Mouse (Mus musculus): ENCODE results near the gene Cdc20b. TPM values are rescaled to one million over a fixed set of nuclear protein-coding genes. Genes with fewer than 3 reads are reported as not detected.

Cdc20b gene
- polyA plus RNA-seq, 1 experiment = not detected

DNA sequence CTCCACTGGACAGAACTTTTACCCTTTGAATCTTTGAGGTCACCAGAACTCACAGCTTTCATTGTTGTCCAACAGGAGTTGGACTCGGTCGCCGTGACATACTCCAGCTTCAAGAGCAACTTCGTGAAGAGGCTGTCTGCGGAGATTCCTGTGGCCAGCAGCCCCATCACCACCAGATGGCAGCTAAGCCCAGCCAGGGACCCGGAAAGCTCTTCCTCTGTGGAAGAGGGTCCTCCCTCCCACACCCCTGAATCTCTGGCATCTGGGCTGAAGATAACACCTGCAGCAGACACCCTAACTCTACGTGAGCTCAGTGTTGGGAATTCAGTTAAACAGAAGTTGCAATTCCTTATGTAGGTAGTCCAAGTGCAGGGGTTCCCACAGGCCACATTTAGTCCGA, 20.9 kb downstream of the Cdc20b start:
- no peak for TF ChIP-seq GATA1 (IDR thresholded peaks at IDR 0.05; ENCODE audit: low read length)

DNA sequence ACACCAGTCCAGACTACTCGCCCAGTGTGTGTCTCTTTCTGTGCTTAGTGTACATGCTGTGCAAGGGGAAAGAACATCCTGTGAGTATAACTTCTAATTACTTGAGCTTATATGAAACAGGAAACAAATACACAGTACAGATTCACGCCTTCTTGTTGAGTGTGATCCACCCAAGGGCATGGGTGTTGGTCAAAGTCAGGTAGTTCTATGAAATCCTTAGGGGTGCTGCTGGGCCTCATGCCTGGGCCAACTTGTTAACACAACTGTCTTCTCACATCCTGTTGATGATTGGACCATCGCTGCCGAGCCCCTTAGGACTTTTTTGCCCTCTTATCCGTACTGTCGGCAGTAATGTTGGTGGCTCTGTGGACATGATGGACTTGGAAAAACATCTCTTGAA, 26.8 kb downstream of the Cdc20b start:
- no peak for TF ChIP-seq GATA1 (IDR thresholded peaks at IDR 0.05; ENCODE audit: low read length)

DNA sequence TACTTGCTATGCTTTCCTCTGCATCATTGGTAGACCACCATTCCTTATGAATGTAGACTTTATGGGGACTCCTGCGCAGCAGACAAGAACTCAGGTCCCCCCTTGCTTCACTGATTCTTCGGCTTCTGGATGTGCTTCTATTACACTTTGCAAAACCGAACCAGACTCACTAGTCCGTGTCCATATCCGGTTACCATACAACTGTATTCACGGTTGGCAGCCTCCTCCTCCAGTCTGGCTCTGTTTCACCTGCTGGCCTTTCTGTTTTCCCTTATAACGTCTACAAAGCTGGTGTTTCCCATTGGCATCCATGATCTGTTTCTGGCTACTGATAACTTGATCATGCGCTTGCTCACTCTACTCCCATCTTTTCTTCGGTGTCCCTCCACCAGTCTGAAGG, 29.6 kb downstream of the Cdc20b start:
- TF ChIP-seq GATA1 (IDR thresholded peaks at IDR 0.05; ENCODE audit: low read length) = no peak

DNA sequence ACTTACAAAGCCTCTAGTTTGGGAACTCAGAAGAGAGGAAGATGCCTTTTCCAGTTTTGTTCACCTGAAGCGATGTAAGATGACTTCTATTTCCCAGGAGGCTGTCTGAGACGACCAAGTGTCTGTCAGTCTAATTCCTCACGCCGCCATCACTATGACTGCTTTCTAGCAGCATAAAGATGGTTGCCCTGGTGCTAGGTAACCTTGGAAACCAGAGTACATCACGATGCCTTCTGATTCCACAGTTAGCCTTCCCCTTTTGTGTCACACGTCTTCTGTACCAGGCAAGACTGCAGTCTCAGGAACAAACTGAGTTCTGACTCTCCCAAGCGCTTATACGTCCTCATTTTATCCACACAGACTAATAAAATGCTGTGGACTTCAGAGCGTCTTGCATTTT, 44.1 kb downstream of the Cdc20b start:
- TF ChIP-seq GATA1 (IDR thresholded peaks at IDR 0.05; ENCODE audit: low read length) = no peak

DNA sequence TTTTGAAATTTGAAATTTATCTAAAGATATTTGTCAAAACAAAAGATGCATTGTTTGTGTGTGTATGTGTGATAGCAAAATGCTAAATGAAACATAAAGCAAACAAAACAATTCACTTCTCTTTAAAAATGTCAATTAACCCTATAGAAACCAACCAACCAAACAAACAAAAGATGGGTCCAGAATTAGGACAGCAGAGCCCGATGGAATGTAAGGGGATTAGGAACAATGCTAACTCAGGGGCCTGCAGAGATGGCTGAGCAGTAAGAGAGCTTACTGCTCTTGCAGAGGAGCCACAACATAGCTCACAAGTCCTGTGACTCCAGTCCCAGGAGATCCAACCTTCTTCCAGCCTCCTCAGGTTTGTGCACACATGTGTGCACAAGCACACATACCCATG, 47.2 kb downstream of the Cdc20b start:
- no peak for TF ChIP-seq GATA1 (IDR thresholded peaks at IDR 0.05; ENCODE audit: low read length)

DNA sequence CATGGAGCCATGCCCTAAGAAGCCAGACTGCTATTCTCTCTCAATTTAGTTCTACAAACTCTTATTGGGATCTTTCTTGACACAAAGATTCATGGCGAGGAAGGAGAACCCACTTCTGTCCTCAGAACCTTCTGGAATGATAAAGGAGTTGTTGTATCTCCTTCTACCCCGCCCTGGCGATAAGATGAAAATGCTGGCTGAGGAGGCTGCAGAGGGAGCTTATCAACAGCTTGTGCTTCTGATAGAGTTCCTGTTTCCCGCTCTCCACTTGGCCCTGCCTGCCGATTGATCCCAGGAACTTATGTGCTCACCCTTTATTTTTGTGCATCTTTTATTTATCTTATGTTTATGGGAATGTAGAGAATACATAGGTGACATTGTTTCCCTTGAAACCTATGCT, 49.8 kb downstream of the Cdc20b start:
- no peak for TF ChIP-seq GATA1 (IDR thresholded peaks at IDR 0.05; ENCODE audit: low read length)

DNA sequence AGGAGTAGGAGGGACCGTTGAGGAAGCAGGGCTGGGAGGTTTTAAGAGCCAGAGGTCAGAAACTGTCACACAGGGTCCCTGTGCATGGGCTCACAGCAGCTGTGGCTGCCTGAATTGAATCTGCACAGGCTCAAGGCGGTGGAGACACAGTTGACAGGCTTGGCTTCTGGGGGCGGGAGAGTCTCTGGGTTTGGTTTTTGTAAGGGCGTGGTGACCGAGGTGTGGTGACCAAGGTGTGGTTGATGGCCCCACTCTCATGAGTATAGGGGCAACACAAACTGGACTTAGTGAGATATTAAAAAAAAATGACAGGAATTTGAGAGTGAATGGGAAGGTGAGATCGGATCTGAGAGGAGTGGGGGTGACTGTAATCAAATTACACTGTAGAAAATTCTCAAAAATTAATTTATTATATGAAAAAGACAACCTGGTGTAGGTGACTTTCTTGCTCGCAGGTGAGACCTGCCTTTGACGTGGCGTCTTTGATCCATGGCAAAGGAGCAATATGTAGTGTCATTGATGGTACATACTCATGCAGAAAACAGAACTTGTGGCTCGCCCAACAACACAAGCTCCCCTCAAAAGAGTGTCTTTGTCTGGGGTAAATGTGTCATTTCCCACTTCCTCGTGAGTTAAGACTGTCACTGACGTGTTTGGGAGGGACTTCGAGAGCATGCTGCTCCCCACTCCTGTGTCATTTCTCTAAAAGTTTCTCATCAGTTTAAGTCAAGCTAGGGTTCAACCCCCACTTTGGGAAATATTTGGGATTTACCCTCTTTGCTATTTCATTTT, 52.5 kb downstream of the Cdc20b start:
- TF ChIP-seq GATA1 (IDR thresholded peaks at IDR 0.05; ENCODE audit: low read length) = no peak

DNA sequence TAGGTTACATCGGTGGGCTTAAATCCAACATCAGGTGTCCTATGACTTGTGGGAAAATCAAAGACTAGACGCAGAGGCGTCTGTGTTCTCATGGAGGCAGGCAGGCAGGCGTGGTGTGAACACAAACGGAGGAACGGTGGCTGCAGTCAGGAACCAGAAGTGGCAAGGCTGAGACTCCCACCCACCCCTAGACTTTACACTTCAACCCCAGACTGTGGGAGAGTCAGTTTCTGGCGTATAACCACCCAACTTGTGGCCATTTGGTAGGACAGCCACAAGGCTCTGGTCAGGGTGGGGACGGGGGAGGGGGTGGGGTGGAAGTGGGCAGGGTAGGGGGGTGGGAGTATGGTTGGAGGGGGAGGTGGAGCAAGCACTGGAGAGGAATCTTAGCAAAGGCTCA, 55.6 kb downstream of the Cdc20b start:
- TF ChIP-seq GATA1 (IDR thresholded peaks at IDR 0.05; ENCODE audit: low read length) = no peak

DNA sequence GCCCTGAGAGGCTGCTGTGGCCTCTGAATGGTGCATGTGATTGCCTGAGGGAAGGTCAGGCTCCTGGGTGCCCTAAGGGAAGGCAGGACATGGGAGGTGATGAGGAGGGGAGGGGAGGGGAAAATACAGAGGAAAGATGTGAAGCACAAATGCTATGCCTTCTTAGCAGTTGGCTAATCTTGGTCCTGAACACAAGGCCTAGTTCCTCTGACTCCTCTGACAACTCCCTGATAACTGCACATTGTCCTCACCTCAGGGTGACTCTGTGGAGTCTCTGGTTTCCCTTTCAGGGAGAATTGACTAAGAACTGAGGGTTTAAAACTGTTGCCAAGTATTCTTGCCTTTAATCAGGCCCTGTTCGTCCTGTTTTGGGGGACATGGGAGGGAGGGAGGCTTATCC, 59.7 kb downstream of the Cdc20b start:
- no peak for TF ChIP-seq GATA1 (IDR thresholded peaks at IDR 0.05; ENCODE audit: low read length)

DNA sequence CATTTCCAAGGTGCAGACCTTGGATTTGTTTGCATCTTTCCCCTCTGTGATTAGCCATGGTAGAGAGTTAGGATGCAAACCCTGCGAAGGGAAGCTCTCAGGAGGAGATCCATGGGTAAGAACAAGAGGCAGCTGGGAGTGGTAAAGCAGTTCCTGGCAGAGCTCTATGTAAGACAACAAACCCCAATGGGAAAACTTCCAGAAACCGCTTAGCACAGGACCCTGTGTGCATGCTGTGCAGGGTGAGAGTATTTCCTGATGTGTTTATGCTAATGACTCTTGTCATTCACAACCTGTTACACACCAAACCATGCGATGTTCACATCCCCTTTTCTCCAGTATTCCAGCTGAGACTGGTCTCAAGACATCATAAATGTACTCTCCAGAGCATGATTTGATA, 62.1 kb downstream of the Cdc20b start:
- no peak for TF ChIP-seq GATA1 (IDR thresholded peaks at IDR 0.05; ENCODE audit: low read length)

DNA sequence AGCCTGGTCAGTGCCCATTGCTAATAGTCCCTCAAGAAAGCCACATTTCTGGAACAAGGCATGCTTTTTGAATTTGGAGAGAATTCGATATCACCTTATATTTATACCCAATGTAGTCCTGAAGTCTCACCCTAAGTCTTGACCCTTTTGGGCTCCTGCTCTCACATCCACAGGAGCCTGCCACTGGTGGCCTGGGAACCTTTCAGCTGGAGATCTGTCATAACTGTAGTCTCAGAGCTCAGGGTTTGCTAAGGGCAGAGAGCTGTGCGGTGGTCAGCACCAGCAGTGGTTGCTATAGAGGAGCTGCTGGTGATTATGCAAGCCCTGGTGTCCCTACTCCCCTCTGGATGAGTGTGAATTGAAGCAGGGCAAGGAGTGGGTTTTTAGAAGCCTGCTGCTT, 63.5 kb downstream of the Cdc20b start:
- no peak for TF ChIP-seq GATA1 (IDR thresholded peaks at IDR 0.05; ENCODE audit: low read length)

DNA sequence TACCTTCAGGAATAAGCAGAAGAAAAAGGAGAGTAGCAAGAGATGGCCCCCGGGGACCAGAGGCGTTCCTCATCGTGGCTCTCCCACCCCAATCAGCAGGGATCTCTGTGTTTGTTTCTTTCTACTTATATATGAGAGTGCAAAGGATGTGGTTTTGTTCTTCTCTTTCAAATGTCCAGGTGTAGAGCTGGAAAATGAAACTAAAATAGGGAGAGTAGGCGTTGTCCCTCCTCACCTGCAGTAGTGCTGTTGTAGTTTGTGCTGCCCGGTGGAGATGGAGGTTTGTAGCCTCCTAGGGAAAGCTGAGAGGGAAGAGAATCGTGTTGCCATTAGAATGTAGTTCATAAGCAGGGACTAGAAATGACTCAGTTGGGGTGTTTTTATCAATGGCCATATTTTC, 66.0 kb downstream of the Cdc20b start, which contains the start of gene Gzma:
Gzma (minus strand) TSS at position 103 of the 400 bp plus-strand sequence.
- no peak for TF ChIP-seq GATA1 (IDR thresholded peaks at IDR 0.05; ENCODE audit: low read length)

DNA sequence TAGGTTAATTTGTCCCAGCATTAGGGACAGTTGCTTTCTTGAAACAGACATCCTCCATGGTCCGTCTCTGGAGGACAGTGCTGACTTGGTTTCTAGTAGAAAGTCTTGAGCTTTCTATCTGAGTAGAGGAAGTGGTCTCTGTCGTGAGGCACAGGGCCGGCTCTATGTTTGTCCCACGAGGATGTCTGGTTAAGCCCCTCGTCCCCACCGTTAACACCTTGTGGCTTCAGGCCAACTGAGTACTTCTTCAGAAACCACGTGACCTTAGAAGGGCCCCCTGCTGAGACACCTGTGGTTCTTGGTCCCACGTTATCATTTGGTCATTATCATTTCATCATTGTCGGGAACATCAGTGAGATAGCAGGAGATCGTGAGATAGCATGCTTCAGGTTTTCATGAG, 66.9 kb downstream of the Cdc20b start:
- TF ChIP-seq GATA1 (IDR thresholded peaks at IDR 0.05; ENCODE audit: low read length) = no peak

DNA sequence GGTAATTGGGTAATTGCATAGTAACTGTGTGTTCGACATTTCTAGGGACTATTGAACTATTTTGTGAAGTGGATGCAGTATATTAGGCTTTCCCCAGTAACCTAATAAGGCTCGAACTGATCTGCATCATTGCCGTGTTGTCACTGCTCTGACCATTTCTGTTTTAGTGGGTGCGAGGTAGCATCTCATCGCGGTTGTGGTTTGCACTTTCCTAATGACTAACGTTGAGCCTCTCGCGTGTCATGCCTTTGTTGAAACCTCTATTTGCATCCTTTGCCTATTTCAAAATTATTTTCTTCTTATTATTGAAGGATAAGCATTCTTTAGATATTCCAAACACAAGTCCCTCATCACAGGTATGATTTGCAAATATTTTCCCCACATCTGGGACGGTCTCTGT, 69.8 kb downstream of the Cdc20b start:
- no peak for TF ChIP-seq GATA1 (IDR thresholded peaks at IDR 0.05; ENCODE audit: low read length)

DNA sequence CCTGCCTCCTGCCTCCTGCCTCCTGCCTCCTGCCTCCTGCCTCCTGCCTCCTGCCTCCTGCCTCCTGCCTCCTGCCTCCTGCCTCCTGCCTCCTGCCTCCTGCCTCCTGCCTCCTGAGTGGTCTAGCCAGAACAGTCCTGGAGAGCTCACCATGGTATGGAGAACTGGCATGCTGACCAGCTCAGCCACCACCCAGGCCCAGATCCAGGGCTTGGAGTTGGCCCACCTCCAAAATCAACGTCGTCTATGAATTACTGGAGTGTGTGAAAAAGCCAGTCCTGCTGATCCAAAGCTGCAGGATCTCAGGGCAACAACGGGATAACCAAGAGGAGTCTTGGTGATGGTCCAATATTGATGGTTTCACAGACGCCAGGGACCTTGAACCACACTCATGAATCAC, 84.1 kb downstream of the Cdc20b start:
- no peak for TF ChIP-seq GATA1 (IDR thresholded peaks at IDR 0.05; ENCODE audit: low read length)

DNA sequence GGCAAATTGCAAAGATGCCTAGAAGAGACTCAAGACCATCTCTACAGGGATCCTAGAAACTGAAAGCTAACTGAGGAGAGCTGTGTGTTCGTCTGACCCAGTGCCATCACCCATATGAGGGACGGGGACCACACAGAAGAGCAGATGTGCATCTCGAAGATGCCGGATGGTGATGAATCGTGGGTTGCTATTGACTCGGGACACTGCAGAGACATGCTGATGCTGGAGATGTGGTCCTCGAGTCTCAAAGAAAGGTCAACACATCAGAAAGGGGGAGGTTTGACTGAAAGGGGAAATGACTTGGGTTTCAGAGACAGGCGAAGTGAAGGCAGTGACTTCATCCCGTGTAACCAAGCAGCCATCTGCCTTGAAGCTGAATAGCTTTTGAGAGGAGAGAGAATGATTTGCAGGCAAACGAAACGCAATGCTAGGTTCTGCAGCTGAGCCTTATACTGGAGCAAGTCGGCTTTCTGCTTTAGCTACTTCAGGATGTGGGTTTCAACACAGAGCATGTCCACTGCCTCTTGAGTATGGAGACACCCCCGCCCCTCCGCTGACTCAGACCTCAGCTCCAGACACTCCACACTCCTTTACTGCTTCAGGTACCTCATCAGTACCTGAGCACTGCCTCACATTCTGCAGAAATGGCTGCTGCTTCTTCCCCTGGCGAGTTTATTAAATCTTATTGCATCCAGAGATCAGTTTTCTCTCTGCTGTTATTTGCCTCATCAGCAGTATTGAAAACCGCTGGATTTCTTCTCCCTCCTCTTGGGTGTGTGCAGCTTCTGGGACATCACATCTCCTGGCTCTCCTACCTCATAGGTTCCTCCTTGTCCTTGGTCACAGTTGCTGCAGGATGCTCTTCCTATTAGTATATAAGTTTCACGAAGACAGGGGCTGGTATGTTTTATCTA, 85.7 kb downstream of the Cdc20b start:
- TF ChIP-seq GATA1 (IDR thresholded peaks at IDR 0.05; ENCODE audit: low read length) = no peak

DNA sequence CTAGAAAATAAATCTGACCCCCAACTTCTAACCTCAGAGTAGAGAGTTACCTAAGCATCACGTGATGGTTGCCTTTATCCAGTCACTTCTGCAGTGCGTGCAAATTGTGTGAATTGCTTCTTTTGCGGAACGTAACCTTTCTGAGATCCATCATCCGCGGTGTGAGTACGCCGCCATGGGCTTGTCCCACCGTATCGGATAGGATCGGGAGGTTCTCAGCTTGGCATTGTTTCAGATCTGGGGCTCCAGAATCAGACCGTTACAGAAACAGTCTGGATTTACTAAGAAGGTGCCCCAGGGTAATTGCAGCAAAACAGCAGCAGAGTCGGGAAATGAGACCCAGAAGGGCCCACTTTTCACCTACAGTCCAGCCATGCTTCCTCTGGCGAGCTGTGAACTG, 86.4 kb downstream of the Cdc20b start:
- no peak for TF ChIP-seq GATA1 (IDR thresholded peaks at IDR 0.05; ENCODE audit: low read length)
